Mouse (Mus musculus) adrenal gland, postnatal 10 days (tissue): ENCODE data around the gene Slmap. TPM values are rescaled to one million over a fixed set of nuclear protein-coding genes. Genes with fewer than 3 reads are reported as not detected.
A peak's percentile ranks its signal among the peaks of the same experiment; 100 is the strongest.
"Not testable (repeated sequence)": the region's sequence is repeated elsewhere in the genome, so short reads cannot be mapped to it uniquely, and the experiment has no call there.

ENCODE experiments used
- DNase-seq: peaks from one replicate; pipeline ENCODE4 v3.0.0; 2021; ENCODE audit warnings: mixed read lengths
- total RNA-seq, 2 experiments: library from RNA; stranded (reverse); gene quantifications; 2 replicates each; pipeline ENCODE4 v1.2.3; 2021

Slmap gene
- total RNA-seq, 2 experiments from 2014 or later = 96.7 to 114 TPM

DNA sequence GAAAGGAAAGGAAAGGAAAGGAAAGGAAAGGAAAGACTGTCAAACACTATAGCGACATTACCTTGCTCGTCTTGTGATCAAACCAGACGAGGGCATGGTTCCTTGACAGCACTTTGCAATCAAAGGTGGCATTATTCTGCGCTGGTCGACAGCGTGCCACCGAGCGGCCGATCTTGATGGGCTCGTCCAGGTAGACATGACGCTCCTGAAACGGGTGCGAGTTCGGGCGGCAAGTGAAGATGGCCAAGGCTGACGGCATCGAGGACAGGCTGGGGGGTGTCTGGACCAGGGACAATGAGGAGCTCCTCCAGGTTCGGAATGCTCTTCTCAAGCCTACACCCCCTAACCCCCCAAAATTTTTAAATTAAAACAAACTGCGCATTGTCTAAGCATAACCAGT lies 1.5 kb downstream of the Slmap start:
- peak; percentile 20 for DNase-seq

DNA sequence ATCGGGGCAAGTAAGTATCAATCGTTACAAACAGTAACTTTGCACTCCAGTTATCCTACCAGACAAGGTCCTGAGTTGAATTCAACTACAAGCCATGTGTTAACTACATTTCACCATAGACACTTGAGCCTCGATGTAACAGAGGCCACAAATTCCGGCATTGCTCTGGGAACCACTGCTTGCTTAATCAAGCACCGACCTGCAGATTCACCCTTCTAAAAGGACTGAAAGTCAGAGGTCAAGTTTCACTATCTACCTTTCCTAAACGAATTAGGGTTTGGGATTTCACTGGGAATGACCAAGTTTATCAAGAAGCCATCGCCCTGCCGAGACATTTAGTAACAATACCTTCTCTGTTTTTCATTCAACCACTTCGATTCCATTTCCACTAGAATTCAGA lies 2.0 kb downstream of the Slmap start:
- DNase-seq = no peak

DNA sequence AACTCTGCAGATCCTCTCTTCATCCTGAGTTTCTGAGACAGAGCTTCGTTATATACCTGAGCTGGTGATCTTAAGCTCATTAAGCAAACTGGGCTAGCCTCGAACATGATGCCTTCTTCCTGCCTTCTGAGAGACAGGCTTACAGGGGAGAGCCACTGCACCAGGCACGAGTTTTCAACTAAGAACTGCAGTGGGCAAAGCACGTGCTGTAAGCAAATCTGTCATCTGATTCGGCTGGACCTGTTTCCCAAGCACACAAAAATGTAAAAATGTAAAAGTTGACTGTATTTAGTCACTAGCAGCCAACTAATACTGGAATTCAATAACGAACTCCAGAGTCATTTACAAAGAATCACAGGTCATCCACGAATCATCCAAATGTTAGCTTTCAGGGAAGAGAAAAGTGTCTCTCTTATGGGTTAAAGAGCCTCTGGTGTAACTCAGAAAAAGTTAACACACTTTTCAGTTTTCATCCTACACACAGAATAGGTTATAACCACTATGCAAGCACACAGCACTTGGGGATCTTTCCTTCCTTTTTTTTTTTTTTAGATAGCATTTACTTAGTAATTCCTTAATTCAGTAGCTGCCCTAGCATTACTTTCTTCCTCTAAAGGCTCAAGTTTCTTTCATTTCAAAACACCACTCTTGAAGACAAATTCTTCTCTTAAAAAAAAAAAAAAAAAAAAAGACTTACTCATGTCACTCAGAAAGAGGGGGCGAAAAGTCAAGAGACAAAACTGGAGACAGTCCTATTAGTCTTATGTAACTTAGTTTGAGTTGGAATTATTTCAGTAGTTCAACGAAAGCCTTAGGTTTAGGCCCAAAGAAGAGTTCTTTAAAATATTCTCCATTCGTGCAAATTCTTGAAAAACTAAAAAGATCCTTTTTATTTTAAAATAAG lies 3.1 kb downstream of the Slmap start:
- DNase-seq = no peak

DNA sequence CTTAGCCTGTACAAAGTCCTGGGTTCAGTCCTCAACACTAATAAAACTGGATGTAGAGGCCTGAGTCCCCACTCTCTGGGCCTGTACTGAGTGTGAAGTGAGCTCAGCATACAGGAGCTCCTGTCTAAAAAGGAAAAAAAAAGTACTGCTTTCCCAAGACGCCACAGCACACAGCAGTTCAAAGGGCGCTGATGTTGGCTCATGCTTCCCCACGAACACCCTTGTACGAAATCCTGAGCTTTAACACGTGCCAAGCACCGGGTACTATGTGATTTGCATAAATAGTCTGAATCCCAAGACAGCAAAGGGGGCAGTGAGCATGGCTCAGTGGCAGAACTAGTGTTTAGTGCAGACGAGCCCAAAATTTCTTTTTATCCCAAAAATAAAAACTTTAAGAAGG lies 4.4 kb downstream of the Slmap start:
- peak; percentile 48 for DNase-seq

DNA sequence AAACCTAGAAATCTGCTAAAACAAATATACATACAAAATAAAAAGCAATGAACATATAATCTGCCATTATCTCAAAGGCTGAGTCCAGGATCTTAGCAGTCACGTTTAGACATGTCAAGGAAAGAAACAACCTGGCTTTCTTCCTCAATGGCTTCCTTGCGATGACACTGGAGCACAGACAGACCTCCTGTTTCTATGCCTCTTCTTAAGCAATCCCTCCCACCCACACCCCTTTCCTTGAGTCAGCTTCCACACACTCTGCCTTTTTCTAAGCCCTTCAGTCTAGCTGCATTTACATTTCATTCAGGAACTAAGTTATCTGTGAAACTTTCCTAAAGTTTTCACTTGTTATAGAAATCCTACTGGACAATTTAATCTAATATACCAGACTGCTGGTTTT lies 6.4 kb downstream of the Slmap start:
- no peak for DNase-seq

DNA sequence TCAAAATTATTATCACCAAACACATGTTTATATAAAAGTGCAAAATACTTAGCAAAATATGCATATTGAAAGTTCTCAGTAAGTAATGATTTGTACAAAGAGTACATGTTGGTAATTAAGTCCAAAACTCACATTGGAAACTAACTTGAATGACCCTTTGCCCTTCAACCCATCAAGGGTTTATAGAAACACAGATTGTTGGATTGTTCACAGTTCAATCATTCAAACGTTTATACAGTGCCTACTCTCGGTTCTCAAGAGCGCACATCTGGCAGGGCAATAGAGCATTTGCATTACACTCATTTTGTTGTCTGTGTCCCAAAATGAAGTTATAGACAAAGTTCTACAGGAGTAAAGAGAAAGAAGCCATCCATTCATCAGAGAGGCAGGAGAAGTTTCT lies 8.8 kb downstream of the Slmap start:
- DNase-seq = no peak

DNA sequence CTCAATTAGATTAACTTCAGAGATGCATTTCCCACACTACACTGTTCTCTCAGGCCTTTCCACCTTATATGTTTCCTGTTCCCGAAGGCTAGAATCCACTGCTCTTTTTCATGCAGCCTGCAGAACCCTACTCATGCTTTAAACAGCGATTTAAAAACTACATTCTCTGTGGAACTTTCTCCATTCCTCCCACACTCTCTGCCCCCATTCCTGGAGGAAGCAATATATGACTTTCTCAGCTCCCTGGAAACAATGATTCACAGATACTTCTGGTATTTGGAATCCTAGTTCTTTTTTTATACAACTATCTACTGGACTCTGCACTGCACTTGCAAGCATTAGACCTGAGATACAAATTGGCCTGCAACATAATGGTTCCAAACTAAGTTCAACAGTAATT lies 11.6 kb downstream of the Slmap start:
- DNase-seq = no peak

DNA sequence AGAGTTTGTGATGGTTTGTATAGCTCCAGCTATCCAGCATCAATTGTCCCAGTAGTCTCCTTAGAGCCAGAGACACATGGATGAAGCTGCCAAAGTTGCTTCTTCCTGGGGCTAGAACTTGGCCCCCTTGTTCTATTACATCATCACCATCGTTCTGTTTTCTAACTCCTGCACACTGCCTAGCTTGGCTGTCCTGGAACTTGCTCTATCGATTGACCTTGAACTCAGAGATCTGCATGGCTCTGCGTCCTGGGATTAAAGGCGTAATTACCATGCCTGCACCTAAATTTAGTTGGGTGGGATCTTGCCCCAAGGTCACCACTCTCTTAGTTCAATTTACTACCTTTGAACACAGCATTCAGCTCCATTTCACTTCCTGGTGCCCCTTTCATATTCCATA lies 14.9 kb downstream of the Slmap start:
- DNase-seq = no peak

DNA sequence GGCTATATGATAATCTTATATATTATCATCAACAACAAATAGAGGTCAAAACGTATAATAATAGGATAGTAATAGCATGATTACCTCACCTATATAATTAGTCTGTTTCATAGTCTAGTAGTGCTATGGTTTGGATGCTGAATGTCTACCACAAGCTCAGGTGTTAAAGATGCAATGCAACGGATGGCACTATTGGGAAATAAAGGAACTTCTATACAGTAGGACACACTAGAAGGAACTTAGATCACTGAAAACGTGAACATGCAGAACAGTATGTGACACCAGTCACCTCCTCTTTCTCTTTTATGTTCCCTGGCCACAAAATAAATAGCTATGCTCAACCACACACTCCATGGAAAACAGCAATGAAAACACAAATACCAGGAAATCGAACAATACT lies 16.9 kb downstream of the Slmap start:
- DNase-seq = no peak

DNA sequence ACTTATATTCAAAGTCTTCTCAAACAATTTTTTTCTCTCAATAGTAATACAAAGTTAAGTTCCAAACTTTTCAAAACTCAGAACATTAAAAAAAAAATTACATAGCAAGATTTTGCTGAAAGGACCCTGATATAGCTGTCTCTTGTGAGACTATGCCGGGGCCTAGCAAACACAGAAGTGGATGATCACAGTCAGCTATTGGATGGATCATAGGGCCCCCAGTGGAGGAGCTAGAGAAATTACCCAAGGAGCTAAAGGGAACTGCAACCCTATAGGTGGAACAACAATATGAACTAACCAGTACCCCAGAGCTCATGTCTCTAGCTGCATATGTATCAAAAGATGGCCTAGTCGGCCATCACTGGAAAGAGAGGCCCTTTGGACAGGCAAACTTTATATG lies 18.5 kb downstream of the Slmap start:
- DNase-seq = not testable (repeated sequence)

DNA sequence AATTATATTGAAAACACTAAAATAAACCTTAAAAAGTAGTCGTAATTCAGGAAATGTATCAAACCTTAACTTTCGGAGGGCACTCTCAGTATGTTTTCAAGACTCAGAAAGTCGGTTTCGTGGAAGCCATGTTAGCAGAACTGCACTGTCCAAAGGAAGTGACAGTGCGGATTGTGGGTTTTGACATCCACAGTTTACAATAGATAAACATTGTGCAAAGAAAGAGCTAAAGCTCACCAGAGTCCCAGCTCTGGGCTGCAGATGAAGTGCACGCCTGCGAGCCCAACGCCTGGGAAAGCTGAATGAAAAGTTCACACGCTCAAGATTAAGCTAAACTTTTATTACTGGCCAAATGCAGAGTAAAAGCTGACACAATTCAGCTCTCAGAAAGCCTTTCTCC lies 18.9 kb downstream of the Slmap start:
- DNase-seq = no peak

DNA sequence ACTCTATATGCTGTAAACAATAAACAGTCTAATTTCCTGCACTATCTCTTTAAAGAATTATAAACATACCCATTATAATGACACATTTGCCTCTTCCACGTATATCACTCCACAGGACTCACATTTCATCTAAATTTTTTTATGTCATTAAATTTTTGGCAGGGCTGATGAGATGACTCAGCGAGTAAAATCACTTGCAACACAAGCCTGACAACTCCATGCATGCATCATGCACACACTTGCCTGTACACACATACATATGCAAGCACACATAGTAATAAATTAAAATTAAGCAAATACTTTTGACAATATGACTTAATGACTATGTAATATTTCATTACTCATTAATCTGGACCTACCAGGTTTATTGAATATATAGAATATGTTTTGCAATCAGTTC lies 24.2 kb downstream of the Slmap start:
- no peak for DNase-seq

DNA sequence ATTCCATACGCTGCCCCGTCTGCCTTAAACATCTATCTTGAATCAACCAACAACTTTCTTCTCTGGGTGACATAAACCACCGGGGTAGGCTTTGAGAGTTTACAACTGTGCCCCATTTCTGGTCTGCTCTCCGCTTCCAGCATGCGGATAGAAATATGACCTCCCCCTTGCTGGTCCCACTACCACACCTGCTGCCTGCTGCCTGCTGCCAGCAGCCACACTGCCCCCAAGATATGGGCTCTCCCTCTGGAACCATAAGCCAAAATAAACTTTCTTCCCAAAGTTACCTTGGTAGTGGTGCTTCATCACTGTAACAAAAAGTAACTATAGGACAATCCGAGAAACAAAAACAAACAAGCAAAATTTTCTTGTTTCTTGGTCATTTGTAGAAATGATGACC lies 26.6 kb downstream of the Slmap start:
- DNase-seq = no peak

DNA sequence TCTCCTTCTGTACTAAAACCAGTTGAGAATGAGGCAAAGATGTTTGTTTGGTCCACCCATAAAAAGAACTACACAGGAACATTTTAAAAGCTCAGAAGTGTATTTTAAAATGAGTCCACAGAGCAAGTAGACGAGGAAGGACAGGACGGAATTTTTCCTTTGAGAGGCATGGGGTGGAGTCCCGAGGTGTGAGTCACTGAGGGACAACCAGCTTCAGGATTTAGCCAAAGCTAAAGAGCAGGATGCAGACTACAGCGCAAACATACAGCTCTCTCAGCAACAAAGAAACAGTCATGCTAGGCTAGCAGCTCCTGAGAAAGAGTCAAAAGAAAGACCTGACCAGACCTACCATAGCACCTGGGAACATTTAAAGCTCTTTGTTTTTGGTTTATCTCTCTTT lies 27.4 kb downstream of the Slmap start:
- peak; percentile 48 for DNase-seq

DNA sequence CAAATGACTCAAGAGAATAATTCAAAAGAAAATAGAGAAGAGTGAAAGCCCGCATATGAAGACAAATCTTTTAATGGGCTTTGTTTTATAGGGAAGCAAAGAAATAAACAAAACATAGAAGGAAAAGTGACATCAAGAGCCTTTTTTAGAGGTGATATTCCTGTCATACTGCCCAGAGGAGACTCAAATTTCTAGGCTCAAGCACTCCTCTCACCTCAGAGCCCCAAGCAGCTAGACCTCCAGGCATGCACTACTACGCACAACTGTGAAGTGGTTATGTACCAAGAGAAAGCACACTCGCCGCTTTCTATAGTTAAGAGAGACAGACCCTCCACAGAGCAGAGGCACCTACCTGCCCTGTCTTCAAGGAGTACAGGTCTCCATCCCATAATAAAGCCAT lies 30.2 kb downstream of the Slmap start:
- no peak for DNase-seq

DNA sequence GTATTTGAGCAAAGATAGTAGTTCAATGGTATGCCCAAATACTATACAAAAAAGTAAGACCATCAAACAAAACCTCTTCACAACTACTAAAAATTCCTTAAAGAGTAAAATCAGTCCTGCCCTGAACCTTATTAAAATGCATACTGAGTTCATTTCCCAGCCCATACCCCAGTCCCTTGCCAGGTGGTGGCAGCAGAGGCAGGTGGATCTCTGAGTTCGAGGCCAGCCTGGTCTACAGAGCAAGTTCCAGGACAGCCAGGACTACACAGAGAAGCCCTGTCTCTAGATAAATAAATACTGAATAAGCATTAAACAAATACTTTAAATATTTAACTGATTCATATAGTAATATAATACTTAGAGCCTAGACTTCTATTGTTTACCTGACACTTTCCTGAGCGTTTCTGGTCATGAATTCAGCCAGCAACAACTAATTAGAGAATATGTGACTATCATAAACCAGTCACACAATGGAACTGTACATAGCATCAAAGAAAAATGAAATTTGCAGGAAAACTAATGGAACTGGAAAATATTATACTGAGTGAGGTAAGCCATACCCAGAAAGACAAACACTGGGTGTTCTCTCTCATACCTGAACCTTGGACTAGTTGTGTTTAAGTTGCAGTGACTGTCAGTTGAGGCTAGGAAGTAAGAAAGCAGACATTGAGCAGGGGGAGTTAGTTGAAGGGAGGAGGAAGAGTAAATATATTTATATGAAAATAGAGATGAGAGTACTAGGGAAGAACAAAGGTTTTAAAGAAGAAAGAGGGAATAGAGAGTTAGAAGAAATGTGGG lies 34.4 kb downstream of the Slmap start:
- no peak for DNase-seq

DNA sequence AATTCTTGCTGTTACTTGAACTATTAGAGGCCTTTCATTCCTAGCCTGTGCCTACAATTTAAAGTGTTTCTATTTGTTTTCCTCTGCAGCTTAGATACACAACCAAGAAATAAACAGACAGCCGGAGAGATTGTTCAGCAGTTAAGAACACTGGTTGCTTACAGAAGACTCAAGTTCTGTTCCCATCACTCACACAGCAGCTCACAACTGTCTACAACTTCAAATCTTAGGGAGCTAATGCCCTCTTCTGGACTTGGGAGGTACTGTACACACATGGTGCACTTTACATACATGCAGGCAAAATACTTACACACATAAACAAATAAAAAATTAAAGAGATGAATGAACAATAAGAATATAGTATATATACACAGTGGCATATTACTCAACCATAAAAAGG lies 39.7 kb downstream of the Slmap start:
- no peak for DNase-seq

DNA sequence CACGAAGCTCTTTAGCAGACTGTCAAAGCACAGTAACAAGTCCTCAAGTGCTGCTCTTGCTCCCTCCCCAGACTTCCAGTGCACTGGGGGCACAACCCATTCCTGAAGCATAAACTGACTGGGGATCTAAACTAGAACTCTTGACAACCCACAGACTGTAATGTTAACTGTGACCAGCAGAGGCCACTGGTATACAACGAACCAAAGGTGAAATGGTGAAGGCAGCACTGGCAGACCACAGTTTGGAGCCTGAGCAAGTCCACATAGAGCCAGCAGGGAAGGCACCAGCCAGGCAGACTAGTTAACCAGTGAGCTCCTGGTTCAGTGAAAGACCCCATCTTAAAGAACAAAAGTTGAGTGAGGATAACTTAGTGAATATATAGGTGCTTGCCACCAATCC lies 43.6 kb downstream of the Slmap start:
- peak; percentile 80 for DNase-seq

DNA sequence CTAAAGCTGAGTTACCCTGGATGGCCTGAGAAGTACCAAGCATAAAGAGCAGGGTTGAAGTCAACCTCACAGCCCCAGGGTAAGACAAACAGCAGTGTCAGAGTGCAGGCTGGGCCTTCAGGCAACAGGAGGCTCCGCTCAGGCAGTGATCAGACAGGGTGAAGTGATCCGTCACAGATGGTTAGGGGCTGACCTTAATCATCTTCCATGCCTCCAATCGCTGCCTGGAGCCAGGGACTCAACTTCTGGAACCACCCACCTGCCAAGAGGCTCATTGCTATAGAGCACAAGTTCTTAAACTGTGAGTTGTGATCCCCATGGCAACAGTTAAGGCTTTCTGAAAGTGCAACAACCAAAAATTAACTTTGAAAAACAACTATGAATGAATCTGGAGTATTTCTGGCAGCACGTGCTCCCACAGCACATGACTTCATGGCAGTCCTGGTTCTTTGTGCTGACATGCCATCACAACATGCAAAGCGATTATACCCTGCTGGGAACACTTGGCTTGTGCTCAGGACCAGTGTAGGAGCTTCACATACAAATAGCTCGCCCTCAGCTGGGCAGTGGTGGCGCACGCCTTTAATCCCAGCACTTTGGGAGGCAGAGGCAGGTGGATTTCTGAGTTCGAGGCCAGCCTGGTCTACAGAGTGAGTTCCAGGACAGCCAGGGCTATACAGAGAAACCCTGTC lies 46.3 kb downstream of the Slmap start:
- DNase-seq = no peak

DNA sequence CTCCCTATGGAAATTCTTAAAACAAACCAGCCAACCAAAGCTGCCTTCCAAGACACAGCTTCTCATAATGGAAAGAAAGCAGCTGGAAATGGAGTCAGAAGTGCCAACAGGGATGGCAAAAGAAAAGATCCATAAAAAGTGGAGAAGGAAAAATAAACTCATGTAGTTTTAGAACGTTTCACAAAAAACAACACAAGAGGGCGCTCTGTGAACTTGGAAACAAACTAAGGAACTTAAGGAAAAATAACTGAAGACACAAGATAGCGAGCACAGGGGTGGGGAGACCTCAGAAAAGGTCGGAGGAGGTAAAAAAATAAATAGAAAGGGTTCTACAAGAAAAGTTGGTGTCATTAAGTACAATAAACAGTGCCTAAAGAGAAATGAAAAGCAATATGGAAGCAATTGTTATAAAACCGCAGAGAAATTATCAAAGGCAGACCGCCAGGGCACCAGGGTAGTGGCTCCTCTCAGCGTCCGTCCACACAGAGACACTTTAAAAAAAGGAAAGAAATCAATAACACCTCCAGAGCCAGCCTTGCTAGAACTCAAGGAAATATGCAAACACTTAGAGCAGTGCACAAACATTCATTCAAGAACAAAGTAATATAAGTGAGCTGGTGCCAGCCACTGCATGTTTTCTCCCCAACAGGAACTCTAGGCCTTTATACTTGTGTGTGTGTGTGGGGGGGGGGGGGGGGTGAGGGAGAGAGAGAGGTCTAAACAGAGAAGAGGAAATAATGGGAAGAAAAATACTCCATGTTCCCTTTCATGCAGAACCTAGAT lies 48.1 kb downstream of the Slmap start:
- peak; percentile 23 for DNase-seq

DNA sequence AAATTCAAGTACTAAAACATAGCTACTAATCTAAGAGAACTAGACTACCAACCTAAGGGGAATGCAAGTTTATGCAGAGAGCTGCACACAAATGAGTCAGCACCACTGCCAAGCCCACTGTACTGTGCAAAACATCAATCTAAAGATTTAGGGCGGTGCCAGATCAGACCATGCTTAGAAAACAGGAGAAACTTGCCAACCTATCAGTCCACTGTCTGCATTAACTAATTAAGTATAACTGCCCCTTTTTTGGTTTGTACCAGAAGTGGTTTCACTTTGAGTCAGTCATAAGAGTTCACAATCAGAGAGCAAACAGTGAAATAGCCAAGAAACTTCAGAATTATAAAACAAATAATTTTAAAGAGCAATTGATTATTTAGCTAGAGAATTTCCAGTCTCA lies 53.3 kb downstream of the Slmap start:
- no peak for DNase-seq

DNA sequence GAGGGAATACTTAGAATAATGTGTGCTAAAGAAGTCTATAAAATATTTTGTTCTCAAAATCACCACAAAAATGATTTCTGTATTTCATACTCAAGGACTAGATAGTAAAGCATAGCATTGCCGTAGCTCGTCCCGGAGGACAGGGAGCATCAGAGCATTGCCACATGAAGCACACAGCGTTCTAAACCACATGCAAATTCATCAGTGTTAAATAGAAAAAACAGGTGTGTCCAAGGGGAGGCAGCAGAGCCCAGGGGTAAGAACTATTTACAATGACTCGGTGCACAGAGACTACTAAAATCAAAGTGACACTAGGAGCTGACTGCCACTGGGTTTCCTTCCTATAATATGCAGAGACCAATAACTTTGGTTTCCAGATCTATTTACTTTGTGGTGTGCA lies 57.0 kb downstream of the Slmap start:
- DNase-seq = no peak
